Mouse (Mus musculus) adrenal gland, postnatal 25 days (tissue): ENCODE data around the gene Olfr159. TPM values are rescaled to one million over a fixed set of nuclear protein-coding genes. Genes with fewer than 3 reads are reported as not detected.

ENCODE experiments used
- DNase-seq: peaks from one replicate; pipeline ENCODE4 v3.0.0; 2021; ENCODE audit warnings: mixed read lengths
- total RNA-seq: library from RNA; stranded (reverse); gene quantifications from 2 replicates; pipeline ENCODE4 v1.2.3, GENCODE M21; 2021

Gene Olfr159
- total RNA-seq, 1 experiment from 2014 or later = not detected

- no peak for DNase-seq
These were observed 41.7 kb downstream of the Olfr159 start for GRCm38 (mm10) chr4:43729126-43729525.

GRCm38 (mm10) chr4:43728576-43728954 lies 42.2 kb downstream of the Olfr159 start:
- DNase-seq = peak; percentile 43

GRCm38 (mm10) chr4:43727718-43728575 lies 42.9 kb downstream of the Olfr159 start:
- no peak for DNase-seq

- peak; percentile 41 for DNase-seq
These were observed 43.8 kb downstream of the Olfr159 start, which contains the start of gene Hrct1 for GRCm38 (mm10) chr4:43726995-43727394. Gene Hrct1 (plus strand): TSS chr4:43727188.

GRCm38 (mm10) chr4:43726228-43726993 lies 44.4 kb downstream of the Olfr159 start:
- DNase-seq = no peak

GRCm38 (mm10) chr4:43724764-43725163 lies 46.0 kb downstream of the Olfr159 start:
- peak; percentile 43 for DNase-seq

GRCm38 (mm10) chr4:43722191-43722590 lies 48.6 kb downstream of the Olfr159 start:
- DNase-seq = no peak

- DNase-seq = no peak
These were observed 50.1 kb downstream of the Olfr159 start for GRCm38 (mm10) chr4:43720491-43721228.

Other genes starting within 250 kb of the Olfr159 start
- 98.8 and 110 TPM in 2 replicates for gene Tpm2, start 247.2 kb downstream of the Olfr159 start, total RNA-seq
- gene Creb3, start 208.7 kb downstream of the Olfr159 start, total RNA-seq = 111 and 172 TPM in 2 replicates
- 229 and 303 TPM in 2 replicates for gene Tln1, start 208.3 kb downstream of the Olfr159 start, total RNA-seq
- 50.5 and 58.9 TPM in 2 replicates for gene Rgp1, start 192.3 kb downstream of the Olfr159 start, total RNA-seq
- 11.9 and 15.4 TPM in 2 replicates for gene Gba2, start 192.1 kb downstream of the Olfr159 start, total RNA-seq
- gene Msmp, start 186.5 kb downstream of the Olfr159 start, total RNA-seq = 4.5 and 5.7 TPM in 2 replicates
- 26.9 and 37.9 TPM in 2 replicates for gene Npr2, start 139.1 kb downstream of the Olfr159 start, total RNA-seq
- 0.55 TPM in 1 of 2 replicates, not detected in the other for gene Spag8, start 117.4 kb downstream of the Olfr159 start, total RNA-seq
- 63.7 and 75.0 TPM in 2 replicates for gene Hint2, start 114.5 kb downstream of the Olfr159 start, total RNA-seq
- gene Tmem8b, start 102.0 kb downstream of the Olfr159 start, total RNA-seq = 4.3 and 7.4 TPM in 2 replicates
- 0.21 TPM in 1 of 2 replicates, not detected in the other for gene Fam221b, start 101.9 kb downstream of the Olfr159 start, total RNA-seq
- gene Olfr70, start 70.2 kb downstream of the Olfr159 start, total RNA-seq = not detected in 2 replicates
- gene Olfr71, start 60.8 kb downstream of the Olfr159 start, total RNA-seq = not detected in 2 replicates
- 1.5 and 1.9 TPM in 2 replicates for gene Hrct1, start 43.8 kb downstream of the Olfr159 start, total RNA-seq
- 2.1 and 2.7 TPM in 2 replicates for gene Spaar, start 41.0 kb downstream of the Olfr159 start, total RNA-seq
- gene Olfr156, start 52.9 kb upstream of the Olfr159 start, total RNA-seq = not detected in 2 replicates
- gene Olfr157, start 69.2 kb upstream of the Olfr159 start, total RNA-seq = not detected in 2 replicates
- gene Olfr155, start 80.6 kb upstream of the Olfr159 start, total RNA-seq = not detected in 2 replicates
- gene Reck, start 104.5 kb upstream of the Olfr159 start, total RNA-seq = 12.3 and 16.1 TPM in 2 replicates
- 2.4 and 3.1 TPM in 2 replicates for gene Glipr2, start 186.4 kb upstream of the Olfr159 start, total RNA-seq
- not detected in 2 replicates for gene Ccin, start 212.5 kb upstream of the Olfr159 start, total RNA-seq
- 169 and 173 TPM in 2 replicates for gene Clta, start 233.4 kb upstream of the Olfr159 start, total RNA-seq